Mouse (Mus musculus) embryonic facial prominence, embryonic 11.5 days (tissue): Measurements from ENCODE around the gene Ifnz. TPM values are rescaled to one million over a fixed set of nuclear protein-coding genes. Genes with fewer than 3 reads are reported as not detected.
"Not testable (repeated sequence)": the region's sequence is repeated elsewhere in the genome, so short reads cannot be mapped to it uniquely, and the experiment has no call there.

Experiments
- ATAC-seq: fragments of 200-750 bp; cut with Nextera tagmentation; replicated peaks from 2 replicates; pipeline ENCODE4 v1.8.0; 2017; ENCODE audit warnings: low read depth; ENCODE audit not compliant: insufficient number of reproducible peaks, low FRiP score, low TSS enrichment
- DNase-seq: peaks from one replicate; pipeline ENCODE4 v3.0.0-alpha.2; 2015; ENCODE audit warnings: low spot score
- H3K27ac ChIP-seq: fragments of 300-500 bp; sonication (generic); replicated peaks from 2 replicates; pipeline ENCODE4 v1.5.1; 2014; ENCODE audit warnings: mild to moderate bottlenecking, low read depth, low read length, control low read depth
- H3K27me3 ChIP-seq: fragments of 300-500 bp; sonication (generic); 2 replicates; pipeline ENCODE4 v1.6.1; 2014; ENCODE audit warnings: mild to moderate bottlenecking, low read length, moderate library complexity, mixed read lengths; ENCODE audit not compliant: control insufficient read depth, insufficient read depth
- H3K36me3 ChIP-seq: fragments of 300-500 bp; sonication (generic); replicated peaks from 2 replicates; pipeline ENCODE4 v1.6.1; 2014; ENCODE audit warnings: low read depth, mild to moderate bottlenecking, low read length, moderate library complexity, mixed read lengths; ENCODE audit not compliant: control insufficient read depth, insufficient read depth
- H3K4me1 ChIP-seq: fragments of 300-500 bp; sonication (generic); 2 replicates; pipeline ENCODE4 v1.6.1; 2014; ENCODE audit warnings: low read length, mixed read lengths; ENCODE audit not compliant: control insufficient read depth, insufficient read depth
- H3K4me2 ChIP-seq: fragments of 300-500 bp; sonication (generic); 2 replicates; pipeline ENCODE4 v1.6.1; 2014; ENCODE audit warnings: low read depth, mild to moderate bottlenecking, control low read depth, low read length, moderate library complexity
- H3K4me3 ChIP-seq: fragments of 300-500 bp; sonication (generic); 2 replicates; pipeline ENCODE4 v1.5.1; 2014; ENCODE audit warnings: low read depth, low read length, control low read depth
- H3K9ac ChIP-seq: fragments of 300-500 bp; sonication (generic); replicated peaks from 2 replicates; pipeline ENCODE4 v1.6.1; 2014; ENCODE audit warnings: mild to moderate bottlenecking, control low read depth, low read length
- H3K9me3 ChIP-seq: fragments of 300-500 bp; sonication (generic); replicated peaks from 2 replicates; pipeline ENCODE4 v1.6.1; 2016; ENCODE audit warnings: mild to moderate bottlenecking, low read length, inconsistent platforms, mixed read lengths; ENCODE audit not compliant: control insufficient read depth
- WGBS: fragments of 180-500 bp; shearing (Covaris S2); extraction: QIAGEN DNeasy Blood & Tissue Kit; methylation state at CpG from one replicate; pipeline ENCODE4 v1.1.7; 2014; 5-methylcytosine and 5-hydroxymethylcytosine counted together
- polyA plus RNA-seq: library from polyadenylated mRNA; unstranded; fragments of >200 nt; fragmentation: Nextera tagmentation; extraction: Ambion mirVana; gene quantifications from 2 replicates; pipeline ENCODE4 v1.2.1, GENCODE M21; 2014

The Ifnz gene
- polyA plus RNA-seq, 1 experiment from 2014 or later: 0.28 TPM

DNA sequence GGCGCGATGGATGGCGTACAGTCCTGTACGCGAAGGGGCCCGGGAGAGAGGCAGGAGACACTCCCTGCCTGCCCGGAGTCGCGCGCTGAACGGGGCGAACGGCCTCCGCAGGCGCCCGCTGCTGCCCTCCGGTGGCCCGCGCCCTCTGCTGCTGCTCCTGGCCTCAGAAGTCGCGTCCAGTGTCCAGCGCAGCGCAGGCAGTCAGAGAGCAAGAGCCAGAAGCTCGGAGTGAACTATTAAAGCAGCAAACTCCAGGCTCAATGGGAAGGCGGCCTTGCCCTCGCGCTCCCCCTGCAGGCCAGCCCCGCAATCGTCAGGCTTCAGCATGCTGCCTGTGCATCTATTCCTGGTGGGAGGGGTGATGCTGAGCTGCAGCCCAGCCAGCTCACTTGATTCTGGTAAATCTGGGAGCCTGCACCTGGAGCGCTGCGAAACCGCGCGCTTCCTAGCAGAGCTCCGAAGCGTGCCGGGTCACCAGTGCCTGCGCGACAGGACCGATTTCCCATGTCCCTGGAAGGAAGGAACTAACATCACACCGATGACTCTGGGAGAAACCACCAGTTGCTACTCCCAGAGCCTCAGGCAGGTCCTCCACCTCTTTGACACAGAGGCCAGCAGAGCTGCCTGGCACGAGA, 18.4 kb upstream of the Ifnz start:
- not testable (repeated sequence) for H3K36me3 ChIP-seq, H3K4me1 ChIP-seq, ATAC-seq, H3K9ac ChIP-seq, H3K9me3 ChIP-seq, H3K27ac ChIP-seq, H3K27me3 ChIP-seq
- DNase-seq: peak; percentile 71
- WGBS: 4% methylated on average over 26 of the region's 42 CpGs
- Histone ChIP-seq H3K4me3 (peak overlapping the region; percentile 25), H3K4me2 (peak overlapping the region; percentile 38)

DNA sequence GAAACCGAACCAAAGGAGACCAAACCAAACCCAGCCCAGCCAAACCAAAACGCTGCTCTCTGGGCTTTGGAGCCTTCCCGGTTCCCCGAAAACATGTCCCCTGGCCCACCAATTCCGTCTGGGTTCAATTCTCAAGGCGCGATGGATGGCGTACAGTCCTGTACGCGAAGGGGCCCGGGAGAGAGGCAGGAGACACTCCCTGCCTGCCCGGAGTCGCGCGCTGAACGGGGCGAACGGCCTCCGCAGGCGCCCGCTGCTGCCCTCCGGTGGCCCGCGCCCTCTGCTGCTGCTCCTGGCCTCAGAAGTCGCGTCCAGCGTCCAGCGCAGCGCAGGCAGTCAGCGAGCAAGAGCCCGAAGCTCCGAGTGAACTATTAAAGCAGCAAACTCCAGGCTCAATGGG, 8.4 kb upstream of the Ifnz start, which contains the start of gene Gm13290:
TSS of gene Gm13290 (plus strand) at position 301 of the 400 bp plus-strand sequence.
- ATAC-seq, H3K4me1 ChIP-seq, H3K27ac ChIP-seq, H3K4me2 ChIP-seq, H3K9me3 ChIP-seq, DNase-seq, H3K4me3 ChIP-seq, H3K36me3 ChIP-seq, H3K27me3 ChIP-seq, H3K9ac ChIP-seq: not testable (repeated sequence)
- no CpG with 5 or more reads among the region's 32 CpGs for WGBS

DNA sequence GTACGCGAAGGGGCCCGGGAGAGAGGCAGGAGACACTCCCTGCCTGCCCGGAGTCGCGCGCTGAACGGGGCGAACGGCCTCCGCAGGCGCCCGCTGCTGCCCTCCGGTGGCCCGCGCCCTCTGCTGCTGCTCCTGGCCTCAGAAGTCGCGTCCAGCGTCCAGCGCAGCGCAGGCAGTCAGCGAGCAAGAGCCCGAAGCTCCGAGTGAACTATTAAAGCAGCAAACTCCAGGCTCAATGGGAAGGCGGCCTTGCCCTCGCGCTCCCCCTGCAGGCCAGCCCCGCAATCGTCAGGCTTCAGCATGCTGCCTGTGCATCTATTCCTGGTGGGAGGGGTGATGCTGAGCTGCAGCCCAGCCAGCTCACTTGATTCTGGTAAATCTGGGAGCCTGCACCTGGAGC, 5.3 kb upstream of the Ifnz start, which contains the start of gene Gm13289:
TSS of gene Gm13289 (plus strand) at position 301 of the 400 bp plus-strand sequence.
- no CpG with 5 or more reads among the region's 29 CpGs for WGBS
- H3K36me3 ChIP-seq, H3K4me2 ChIP-seq, ATAC-seq, DNase-seq, H3K4me1 ChIP-seq, H3K9me3 ChIP-seq, H3K9ac ChIP-seq, H3K27me3 ChIP-seq, H3K4me3 ChIP-seq, H3K27ac ChIP-seq: not testable (repeated sequence)

DNA sequence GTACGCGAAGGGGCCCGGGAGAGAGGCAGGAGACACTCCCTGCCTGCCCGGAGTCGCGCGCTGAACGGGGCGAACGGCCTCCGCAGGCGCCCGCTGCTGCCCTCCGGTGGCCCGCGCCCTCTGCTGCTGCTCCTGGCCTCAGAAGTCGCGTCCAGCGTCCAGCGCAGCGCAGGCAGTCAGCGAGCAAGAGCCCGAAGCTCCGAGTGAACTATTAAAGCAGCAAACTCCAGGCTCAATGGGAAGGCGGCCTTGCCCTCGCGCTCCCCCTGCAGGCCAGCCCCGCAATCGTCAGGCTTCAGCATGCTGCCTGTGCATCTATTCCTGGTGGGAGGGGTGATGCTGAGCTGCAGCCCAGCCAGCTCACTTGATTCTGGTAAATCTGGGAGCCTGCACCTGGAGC, 2.4 kb upstream of the Ifnz start, which contains the start of gene Gm13272:
TSS of gene Gm13272 (plus strand) at position 301 of the 400 bp plus-strand sequence.
- H3K9ac ChIP-seq, H3K9me3 ChIP-seq, H3K4me1 ChIP-seq, DNase-seq, H3K36me3 ChIP-seq, H3K4me3 ChIP-seq, H3K27ac ChIP-seq, H3K27me3 ChIP-seq, H3K4me2 ChIP-seq, ATAC-seq: not testable (repeated sequence)
- WGBS: no CpG with 5 or more reads among the region's 29 CpGs

DNA sequence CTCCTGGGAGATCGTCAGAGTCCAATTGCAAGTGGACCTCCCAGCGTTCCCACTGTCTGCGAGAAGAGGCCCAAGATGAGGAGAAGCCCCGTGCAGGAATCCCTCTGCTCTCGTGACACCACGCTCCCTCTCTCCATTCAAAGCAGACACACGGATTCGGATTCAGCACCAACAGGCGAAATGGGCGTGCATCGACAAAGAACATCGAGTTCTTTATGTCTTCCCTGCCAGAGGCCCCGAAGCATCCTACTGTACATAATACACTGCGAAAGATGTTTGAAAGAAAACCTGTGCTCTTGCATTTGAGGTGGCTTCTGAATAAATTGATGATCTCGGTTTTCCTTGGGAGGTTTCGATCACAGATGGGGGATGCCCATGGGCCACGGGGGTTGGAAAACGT, 1.6 kb upstream of the Ifnz start:
- H3K27me3 ChIP-seq, H3K9ac ChIP-seq, H3K36me3 ChIP-seq, H3K4me2 ChIP-seq, DNase-seq, H3K4me1 ChIP-seq, H3K9me3 ChIP-seq, H3K27ac ChIP-seq, H3K4me3 ChIP-seq, ATAC-seq: not testable (repeated sequence)
- 42% methylated on average over 15 of the region's 18 CpGs for WGBS

DNA sequence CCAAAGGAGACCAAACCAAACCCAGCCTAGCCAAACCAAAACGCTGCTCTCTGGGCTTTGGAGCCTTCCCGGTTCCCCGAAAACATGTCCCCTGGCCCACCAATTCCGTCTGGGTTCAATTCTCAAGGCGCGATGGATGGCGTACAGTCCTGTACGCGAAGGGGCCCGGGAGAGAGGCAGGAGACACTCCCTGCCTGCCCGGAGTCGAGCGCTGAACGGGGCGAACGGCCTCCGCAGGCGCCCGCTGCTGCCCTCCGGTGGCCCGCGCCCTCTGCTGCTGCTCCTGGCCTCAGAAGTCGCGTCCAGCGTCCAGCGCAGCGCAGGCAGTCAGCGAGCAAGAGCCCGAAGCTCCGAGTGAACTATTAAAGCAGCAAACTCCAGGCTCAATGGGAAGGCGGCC, 404 bp downstream of the Ifnz start:
- ATAC-seq, H3K4me3 ChIP-seq: not testable (repeated sequence)

DNA sequence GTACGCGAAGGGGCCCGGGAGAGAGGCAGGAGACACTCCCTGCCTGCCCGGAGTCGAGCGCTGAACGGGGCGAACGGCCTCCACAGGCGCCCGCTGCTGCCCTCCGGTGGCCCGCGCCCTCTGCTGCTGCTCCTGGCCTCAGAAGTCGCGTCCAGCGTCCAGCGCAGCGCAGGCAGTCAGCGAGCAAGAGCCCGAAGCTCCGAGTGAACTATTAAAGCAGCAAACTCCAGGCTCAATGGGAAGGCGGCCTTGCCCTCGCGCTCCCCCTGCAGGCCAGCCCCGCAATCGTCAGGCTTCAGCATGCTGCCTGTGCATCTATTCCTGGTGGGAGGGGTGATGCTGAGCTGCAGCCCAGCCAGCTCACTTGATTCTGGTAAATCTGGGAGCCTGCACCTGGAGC, 3.5 kb downstream of the Ifnz start, which contains the start of gene Gm13276:
TSS of gene Gm13276 (plus strand) at position 301 of the 400 bp plus-strand sequence.
- H3K4me2 ChIP-seq, H3K27me3 ChIP-seq, H3K9me3 ChIP-seq, H3K4me3 ChIP-seq, H3K4me1 ChIP-seq, DNase-seq, ATAC-seq, H3K9ac ChIP-seq, H3K36me3 ChIP-seq, H3K27ac ChIP-seq: not testable (repeated sequence)
- no CpG with 5 or more reads among the region's 27 CpGs for WGBS

More for the DNA sequence above, 404 bp downstream of the Ifnz start:
- DNase-seq, H3K4me1 ChIP-seq, H3K9me3 ChIP-seq, H3K27me3 ChIP-seq, H3K9ac ChIP-seq, H3K36me3 ChIP-seq, H3K27ac ChIP-seq, H3K4me2 ChIP-seq: not testable (repeated sequence)
- 0% methylated on average over 3 of the region's 31 CpGs for WGBS

DNA sequence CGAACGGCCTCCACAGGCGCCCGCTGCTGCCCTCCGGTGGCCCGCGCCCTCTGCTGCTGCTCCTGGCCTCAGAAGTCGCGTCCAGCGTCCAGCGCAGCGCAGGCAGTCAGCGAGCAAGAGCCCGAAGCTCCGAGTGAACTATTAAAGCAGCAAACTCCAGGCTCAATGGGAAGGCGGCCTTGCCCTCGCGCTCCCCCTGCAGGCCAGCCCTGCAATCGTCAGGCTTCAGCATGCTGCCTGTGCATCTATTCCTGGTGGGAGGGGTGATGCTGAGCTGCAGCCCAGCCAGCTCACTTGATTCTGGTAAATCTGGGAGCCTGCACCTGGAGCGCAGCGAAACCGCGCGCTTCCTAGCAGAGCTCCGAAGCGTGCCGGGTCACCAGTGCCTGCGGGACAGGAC, 6.5 kb downstream of the Ifnz start, which contains the start of gene Gm13277:
TSS of gene Gm13277 (plus strand) at position 231 of the 400 bp plus-strand sequence.
- ATAC-seq, H3K9ac ChIP-seq: not testable (repeated sequence)
- WGBS: 0% methylated on average over 3 of the region's 28 CpGs

More for the DNA sequence above, 6.5 kb downstream of the Ifnz start, which contains the start of gene Gm13277:
- not testable (repeated sequence) for H3K4me2 ChIP-seq, H3K4me1 ChIP-seq, H3K36me3 ChIP-seq, H3K27me3 ChIP-seq, H3K9me3 ChIP-seq, H3K27ac ChIP-seq, DNase-seq, H3K4me3 ChIP-seq
